Mouse (Mus musculus): ENCODE measurements at regions not wholly inside any gene's neighbourhood (a gene's known extent, or its start where the extent isn't known, plus 50 kb on each side); places are given as distances from the start of the nearest gene placed in this dataset.
"Not testable (repeated sequence)": the region's sequence is repeated elsewhere in the genome, so short reads cannot be mapped to it uniquely, and the experiment has no call there.

DNA sequence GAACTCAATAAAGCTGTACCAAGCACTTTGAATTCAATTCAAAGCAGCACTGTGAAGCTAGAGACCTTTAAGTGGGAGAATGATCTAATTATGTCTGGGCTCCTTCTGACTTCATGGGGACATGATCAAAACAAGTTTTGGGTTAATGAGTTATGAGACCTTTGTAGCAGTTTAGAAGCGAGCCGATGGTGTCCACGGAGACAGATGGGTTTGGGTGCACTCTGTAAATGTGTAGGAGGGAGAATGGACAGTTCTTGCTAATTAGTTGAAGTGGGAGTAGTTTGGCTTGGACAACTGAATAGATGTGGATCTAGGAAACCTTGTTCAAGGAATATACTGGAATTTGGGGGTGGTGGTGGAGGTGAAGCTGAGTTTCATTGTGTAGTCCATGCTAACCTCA lies 186.3 kb upstream of the Cldn34b3 start:
- Histone ChIP-seq H3K4me3 (replicated peaks) (no peak overlapping the region), H3K9me3 (no peaks in the 10 kb centered on the region), H3K36me3 (no peaks in the 10 kb centered on the region), H3K9ac (replicated peaks) (no peak overlapping the region), H3K4me2 (no peak overlapping the region), H3K4me1 (replicated peaks) (no peaks in the 10 kb centered on the region), H3K27ac (no peak overlapping the region), H3K27me3 (no peaks in the 10 kb centered on the region)
- WGBS, result 79% methylated on average over 3 of the region's 3 CpGs
- ATAC-seq (ENCODE audit: insufficient number of reproducible peaks, insufficient read depth, low FRiP score, low TSS enrichment, low read depth), result no peak

DNA sequence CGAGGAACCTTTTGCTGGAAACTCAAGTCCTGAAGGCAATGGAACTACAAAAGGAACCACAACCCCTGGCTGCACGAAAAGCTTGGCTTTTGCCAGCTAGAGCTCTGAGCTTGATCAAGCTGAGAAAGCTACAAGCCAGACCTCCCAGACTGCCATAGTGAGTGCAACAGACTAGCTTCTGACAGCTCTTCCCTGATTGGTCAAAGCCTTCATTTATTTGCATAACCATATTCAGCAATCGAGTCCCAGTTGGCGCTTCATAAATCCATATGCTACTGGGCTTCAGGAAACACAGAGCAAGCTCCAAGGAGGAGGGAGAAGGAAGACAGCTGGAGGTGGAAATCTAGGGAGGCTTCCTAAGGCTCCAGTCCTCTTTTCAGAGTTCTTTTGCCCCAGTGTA lies 181.4 kb upstream of the Cldn34b3 start:
- H3K27ac ChIP-seq, result no peak overlapping the region
- no peak overlapping the region for H3K4me3 ChIP-seq (replicated peaks)
- H3K27me3 ChIP-seq, result no peaks in the 10 kb centered on the region
- WGBS, result 71% methylated on average over 4 of the region's 4 CpGs
- no peaks in the 10 kb centered on the region for H3K36me3 ChIP-seq
- no peaks in the 10 kb centered on the region for H3K4me1 ChIP-seq (replicated peaks)
- no peaks in the 10 kb centered on the region for H3K9me3 ChIP-seq
- no peak overlapping the region for H3K4me2 ChIP-seq
- ATAC-seq (ENCODE audit: insufficient number of reproducible peaks, insufficient read depth, low FRiP score, low TSS enrichment, low read depth), result no peak
- no peak overlapping the region for H3K9ac ChIP-seq (replicated peaks)

DNA sequence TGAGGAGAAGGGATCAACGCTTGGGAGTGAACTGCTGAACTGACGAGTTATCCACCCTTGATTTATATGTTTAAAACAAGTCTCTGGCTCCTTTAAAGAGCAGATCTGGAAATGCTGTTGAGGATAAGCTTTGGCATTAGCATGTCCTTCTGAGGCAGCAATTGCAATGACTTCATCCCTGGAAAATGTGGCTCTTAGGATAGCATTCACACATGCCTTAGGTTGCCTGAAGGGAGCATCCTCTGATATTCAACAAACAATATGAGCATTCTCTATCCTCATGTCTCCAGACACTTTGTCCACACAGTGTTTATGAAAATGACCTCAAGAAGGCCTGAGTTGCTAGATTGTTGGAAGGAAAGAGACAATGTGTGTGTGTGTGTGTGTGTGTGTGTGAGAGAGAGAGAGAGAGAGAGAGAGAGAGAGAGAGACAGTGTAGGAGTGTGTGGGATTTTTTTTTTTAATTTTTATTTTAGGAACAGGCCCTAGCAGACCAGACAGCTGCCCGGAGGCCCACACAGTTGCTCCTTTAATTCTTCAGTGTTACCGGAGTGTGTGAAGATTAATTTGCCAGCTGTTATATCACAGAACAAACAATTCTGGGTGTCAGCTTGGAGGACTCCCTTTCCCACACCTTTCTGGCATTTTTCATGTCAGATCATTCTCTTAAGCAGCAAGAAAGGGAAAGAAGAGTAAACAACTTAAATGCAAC lies 153.2 kb upstream of the Cldn34b3 start:
- WGBS, result 33% methylated on average over 4 of the region's 4 CpGs
- no peak for ATAC-seq (ENCODE audit: insufficient number of reproducible peaks, insufficient read depth, low FRiP score, low TSS enrichment, low read depth)

DNA sequence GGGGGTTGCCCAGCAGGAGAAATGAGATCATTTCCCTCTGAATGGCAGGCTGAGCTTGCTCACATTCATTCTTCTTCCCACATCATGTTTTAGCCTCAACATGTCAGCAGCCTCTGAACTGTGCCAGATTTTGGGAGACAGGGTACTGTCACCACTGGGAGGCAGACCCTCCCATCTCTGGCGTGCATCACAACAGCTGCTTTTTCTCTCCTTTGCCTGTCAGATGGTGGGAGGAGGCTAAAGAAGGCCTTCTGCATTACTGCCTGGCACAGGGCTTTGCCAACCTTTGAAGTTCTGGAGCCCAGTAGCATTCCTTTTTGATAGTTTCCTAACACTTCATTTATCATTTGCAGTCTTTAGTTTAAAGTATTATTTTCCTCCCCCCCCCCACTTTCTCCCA lies 148.0 kb upstream of the Cldn34b3 start:
- 29% methylated on average over 1 of the region's 1 CpGs for WGBS
- no peak for ATAC-seq (ENCODE audit: insufficient number of reproducible peaks, insufficient read depth, low FRiP score, low TSS enrichment, low read depth)
- no peak overlapping the region for H3K9ac ChIP-seq (replicated peaks)

More for the DNA sequence above, 153.2 kb upstream of the Cldn34b3 start:
- no peak overlapping the region for H3K27ac ChIP-seq
- no peak overlapping the region for H3K4me3 ChIP-seq (replicated peaks)
- H3K27me3 ChIP-seq, result no peaks in the 10 kb centered on the region
- H3K4me2 ChIP-seq, result no peak overlapping the region
- no peaks in the 10 kb centered on the region for H3K36me3 ChIP-seq
- H3K9me3 ChIP-seq, result no peaks in the 10 kb centered on the region
- H3K9ac ChIP-seq (replicated peaks), result no peak overlapping the region
- no peaks in the 10 kb centered on the region for H3K4me1 ChIP-seq (replicated peaks)

DNA sequence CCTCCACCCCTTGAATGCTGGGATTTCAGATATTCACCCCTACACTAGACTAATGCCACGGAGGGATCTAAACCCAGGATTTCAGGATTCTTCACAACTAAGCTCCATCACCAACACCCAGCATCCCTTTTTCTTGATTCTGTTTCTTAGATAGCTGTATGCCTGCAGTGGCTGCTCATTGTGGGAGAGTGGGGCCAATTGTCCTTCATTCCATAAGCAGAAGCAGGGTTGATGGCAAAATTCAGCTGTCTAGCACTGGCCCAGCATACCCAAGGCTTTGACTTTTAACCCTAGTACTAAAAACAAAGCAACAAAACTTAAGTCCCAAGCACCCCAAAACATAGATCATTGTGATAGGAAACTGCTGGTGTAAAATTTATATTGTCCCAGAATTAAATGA lies 147.5 kb upstream of the Cldn34b3 start:
- no peak overlapping the region for H3K9ac ChIP-seq (replicated peaks)
- no peaks in the 10 kb centered on the region for H3K9me3 ChIP-seq
- no peak overlapping the region for H3K4me2 ChIP-seq
- ATAC-seq (ENCODE audit: insufficient number of reproducible peaks, insufficient read depth, low FRiP score, low TSS enrichment, low read depth), result no peak
- no peaks in the 10 kb centered on the region for H3K36me3 ChIP-seq
- H3K4me1 ChIP-seq (replicated peaks), result no peaks in the 10 kb centered on the region
- no peak overlapping the region for H3K27ac ChIP-seq
- no peak overlapping the region for H3K4me3 ChIP-seq (replicated peaks)
- 64% methylated on average over 1 of the region's 1 CpGs for WGBS
- H3K27me3 ChIP-seq, result no peaks in the 10 kb centered on the region

More for the DNA sequence above, 148.0 kb upstream of the Cldn34b3 start:
- Histone ChIP-seq H3K9me3 (no peaks in the 10 kb centered on the region), H3K4me2 (no peak overlapping the region), H3K4me3 (replicated peaks) (no peak overlapping the region), H3K27me3 (no peaks in the 10 kb centered on the region), H3K27ac (no peak overlapping the region), H3K4me1 (replicated peaks) (no peaks in the 10 kb centered on the region), H3K36me3 (no peaks in the 10 kb centered on the region)

DNA sequence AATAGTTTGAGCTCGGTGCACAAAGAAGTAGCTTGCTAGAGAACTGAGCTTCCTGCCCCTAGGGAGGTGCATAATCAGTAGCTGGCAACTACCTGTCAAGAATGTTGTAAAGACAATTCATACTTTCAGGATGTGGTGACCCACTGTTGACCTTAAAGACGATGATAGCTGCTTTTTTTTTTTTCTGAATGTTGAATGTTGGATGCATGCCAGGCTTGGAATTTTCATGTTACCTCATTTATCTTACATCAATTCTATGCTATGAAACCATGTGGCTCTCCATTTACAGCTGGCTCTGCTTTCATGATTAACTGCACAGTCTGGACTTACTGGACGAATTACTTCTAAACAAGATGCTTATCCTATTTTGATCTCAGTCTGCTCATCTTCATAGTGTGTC lies 143.2 kb upstream of the Cldn34b3 start:
- no peak overlapping the region for H3K27ac ChIP-seq
- H3K4me3 ChIP-seq (replicated peaks), result no peak overlapping the region
- no peaks in the 10 kb centered on the region for H3K36me3 ChIP-seq
- H3K27me3 ChIP-seq, result no peaks in the 10 kb centered on the region
- H3K4me2 ChIP-seq, result no peak overlapping the region
- no peak overlapping the region for H3K9ac ChIP-seq (replicated peaks)
- no peaks in the 10 kb centered on the region for H3K9me3 ChIP-seq
- H3K4me1 ChIP-seq (replicated peaks), result no peaks in the 10 kb centered on the region
- ATAC-seq (ENCODE audit: insufficient number of reproducible peaks, insufficient read depth, low FRiP score, low TSS enrichment, low read depth), result no peak
- WGBS, result 31% methylated on average over 3 of the region's 3 CpGs

DNA sequence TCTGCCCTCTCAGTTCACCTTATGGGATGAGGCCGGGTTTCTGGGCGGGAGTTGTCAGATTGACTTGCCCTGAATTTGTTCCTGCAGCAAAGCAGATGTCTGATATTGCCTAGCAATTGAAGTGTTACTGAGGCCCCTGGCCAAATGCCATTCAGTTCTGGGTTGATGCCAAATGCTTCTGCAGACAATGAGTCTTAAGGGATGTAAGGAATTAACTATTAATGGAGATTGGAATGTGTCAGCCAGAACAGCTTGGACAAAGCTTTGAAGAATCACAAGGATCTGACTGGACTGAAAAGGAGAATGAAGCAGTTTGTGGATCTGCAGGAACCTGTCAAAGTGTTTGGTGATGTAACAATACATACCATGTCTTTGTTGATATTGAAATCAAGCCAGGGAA lies 140.7 kb upstream of the Cldn34b3 start:
- no peak for ATAC-seq (ENCODE audit: insufficient number of reproducible peaks, insufficient read depth, low FRiP score, low TSS enrichment, low read depth)
- Histone ChIP-seq H3K27me3 (no peaks in the 10 kb centered on the region), H3K9ac (replicated peaks) (no peak overlapping the region), H3K36me3 (no peaks in the 10 kb centered on the region), H3K4me2 (no peak overlapping the region), H3K4me3 (replicated peaks) (no peak overlapping the region), H3K9me3 (no peaks in the 10 kb centered on the region), H3K4me1 (replicated peaks) (no peaks in the 10 kb centered on the region), H3K27ac (no peak overlapping the region)
- 71% methylated on average over 2 of the region's 2 CpGs for WGBS

DNA sequence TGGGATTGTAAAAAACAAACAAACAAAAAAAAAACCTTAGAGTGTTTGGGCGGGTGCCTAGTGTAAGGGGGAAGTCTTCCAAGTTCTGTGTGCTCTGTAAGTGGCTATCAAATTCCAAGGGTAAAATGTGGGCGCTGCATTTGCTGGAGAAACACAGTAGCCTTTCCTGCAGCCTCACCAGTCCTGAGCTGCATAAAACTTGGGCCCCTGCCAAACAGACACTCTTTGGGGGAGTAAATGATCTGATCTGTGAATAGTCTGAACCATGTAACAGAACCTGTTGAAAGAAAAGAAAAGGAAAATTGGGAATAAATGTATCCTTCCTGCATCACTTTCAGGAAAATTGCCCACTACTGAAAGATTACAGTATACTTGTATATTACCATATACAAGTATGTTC lies 126.4 kb upstream of the Cldn34b3 start:
- H3K9ac ChIP-seq (replicated peaks), result no peak overlapping the region
- H3K27me3 ChIP-seq, result no peaks in the 10 kb centered on the region
- H3K9me3 ChIP-seq, result no peaks in the 10 kb centered on the region
- no peak overlapping the region for H3K27ac ChIP-seq
- H3K4me3 ChIP-seq (replicated peaks), result no peak overlapping the region
- H3K4me2 ChIP-seq, result no peak overlapping the region
- 31% methylated on average over 2 of the region's 2 CpGs for WGBS
- H3K4me1 ChIP-seq (replicated peaks), result peaks cover 3% of the 10 kb centered on the region; the same call in 1 of the 2 replicates
- no peaks in the 10 kb centered on the region for H3K36me3 ChIP-seq
- peak; percentile 63; the same call in 1 of the 2 replicates for ATAC-seq (ENCODE audit: insufficient number of reproducible peaks, insufficient read depth, low FRiP score, low TSS enrichment, low read depth)

DNA sequence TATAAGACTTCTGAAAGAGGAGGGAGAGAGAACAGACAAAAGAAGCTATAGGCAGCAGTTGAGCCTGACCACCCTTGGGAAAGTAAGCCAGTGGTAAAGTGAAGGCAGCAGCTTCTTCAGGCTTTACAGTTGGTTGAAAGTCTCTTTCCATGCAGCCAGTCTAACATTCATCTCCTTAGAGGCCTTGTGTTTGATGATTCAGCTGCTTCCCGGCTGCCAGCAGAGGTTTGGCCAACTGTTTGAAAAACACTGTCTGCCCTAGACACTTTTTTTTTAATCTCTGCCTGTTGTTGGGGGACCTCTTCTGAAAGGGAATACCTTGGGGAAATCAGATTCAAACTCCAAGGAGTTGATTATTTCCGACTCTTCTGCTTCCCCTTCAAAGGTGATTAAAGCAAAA lies 123.1 kb upstream of the Cldn34b3 start:
- Histone ChIP-seq H3K4me1 (replicated peaks) (peaks cover 3% of the 10 kb centered on the region; the same call in 1 of the 2 replicates), H3K9ac (replicated peaks) (no peak overlapping the region), H3K27me3 (no peaks in the 10 kb centered on the region), H3K27ac (no peak overlapping the region), H3K9me3 (no peaks in the 10 kb centered on the region), H3K4me3 (replicated peaks) (no peak overlapping the region), H3K36me3 (no peaks in the 10 kb centered on the region), H3K4me2 (no peak overlapping the region)
- ATAC-seq (ENCODE audit: insufficient number of reproducible peaks, insufficient read depth, low FRiP score, low TSS enrichment, low read depth), result no peak
- 83% methylated on average over 2 of the region's 2 CpGs for WGBS

DNA sequence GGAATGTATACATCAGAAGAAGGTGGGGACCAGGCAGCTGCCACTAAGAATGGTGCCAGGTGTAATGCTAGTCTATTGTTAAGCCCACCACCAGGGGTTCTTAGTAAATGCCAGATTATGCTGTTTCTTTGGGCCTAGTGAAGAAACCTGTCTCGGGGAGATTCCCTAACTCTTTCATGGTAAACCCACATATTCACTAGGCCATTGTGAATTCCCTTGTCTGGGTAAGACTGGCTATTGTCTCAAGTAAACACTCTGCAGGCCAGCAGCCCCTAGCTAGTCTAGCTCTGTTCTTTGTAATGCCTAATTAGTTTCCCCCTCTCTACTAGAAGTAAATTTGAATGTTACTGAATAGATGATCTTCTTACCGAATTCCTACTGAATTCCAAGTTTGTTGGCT lies 89.3 kb upstream of the Cldn34b3 start:
- not testable (repeated sequence) for ATAC-seq (ENCODE audit: insufficient number of reproducible peaks, insufficient read depth, low FRiP score, low TSS enrichment, low read depth); H3K27me3 ChIP-seq; H3K4me3 ChIP-seq (replicated peaks); H3K9me3 ChIP-seq; H3K36me3 ChIP-seq; H3K9ac ChIP-seq (replicated peaks); H3K27ac ChIP-seq; H3K4me2 ChIP-seq; H3K4me1 ChIP-seq (replicated peaks)
- 87% methylated on average over 2 of the region's 2 CpGs for WGBS

DNA sequence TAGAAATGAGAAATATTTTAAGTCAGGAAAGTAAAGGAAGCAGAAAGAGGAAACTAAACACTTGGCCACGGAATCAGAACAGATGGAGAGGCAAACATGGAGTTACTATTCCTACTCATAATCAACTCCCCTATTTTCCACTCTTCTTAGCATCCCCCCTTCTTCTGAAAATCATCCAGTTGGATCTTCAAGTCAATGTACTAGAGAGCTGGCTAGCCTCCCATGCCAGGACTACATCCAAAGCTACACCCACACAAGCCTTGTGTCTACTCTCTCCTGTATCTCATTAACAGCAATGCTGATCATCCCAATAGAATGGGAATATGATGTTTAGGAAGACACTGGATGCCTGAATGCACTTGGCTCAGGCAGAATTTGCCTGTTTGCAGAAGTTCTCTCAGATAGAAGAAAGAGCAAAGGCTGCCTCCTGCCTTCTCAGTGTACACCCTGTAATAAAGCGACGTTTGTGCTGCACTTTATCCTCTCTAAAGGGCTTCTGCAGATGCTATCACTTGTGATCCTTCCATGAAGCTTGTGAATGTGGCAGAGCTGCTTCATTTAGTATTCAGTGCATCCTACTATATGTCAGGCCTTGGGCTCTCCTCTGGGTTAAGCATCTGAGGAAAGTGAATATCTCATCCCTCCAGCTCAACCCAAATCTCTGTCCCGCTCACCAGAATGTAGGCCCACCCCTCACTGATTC lies 82.5 kb upstream of the Cldn34b3 start:
- H3K9ac ChIP-seq (replicated peaks), result no peak overlapping the region
- H3K36me3 ChIP-seq, result no peaks in the 10 kb centered on the region
- ATAC-seq (ENCODE audit: insufficient number of reproducible peaks, insufficient read depth, low FRiP score, low TSS enrichment, low read depth), result no peak
- H3K4me2 ChIP-seq, result no peak overlapping the region
- H3K4me3 ChIP-seq (replicated peaks), result no peak overlapping the region
- H3K4me1 ChIP-seq (replicated peaks), result no peaks in the 10 kb centered on the region
- H3K27me3 ChIP-seq, result no peaks in the 10 kb centered on the region
- 77% methylated on average over 4 of the region's 4 CpGs for WGBS
- no peaks in the 10 kb centered on the region for H3K9me3 ChIP-seq
- H3K27ac ChIP-seq, result no peak overlapping the region

DNA sequence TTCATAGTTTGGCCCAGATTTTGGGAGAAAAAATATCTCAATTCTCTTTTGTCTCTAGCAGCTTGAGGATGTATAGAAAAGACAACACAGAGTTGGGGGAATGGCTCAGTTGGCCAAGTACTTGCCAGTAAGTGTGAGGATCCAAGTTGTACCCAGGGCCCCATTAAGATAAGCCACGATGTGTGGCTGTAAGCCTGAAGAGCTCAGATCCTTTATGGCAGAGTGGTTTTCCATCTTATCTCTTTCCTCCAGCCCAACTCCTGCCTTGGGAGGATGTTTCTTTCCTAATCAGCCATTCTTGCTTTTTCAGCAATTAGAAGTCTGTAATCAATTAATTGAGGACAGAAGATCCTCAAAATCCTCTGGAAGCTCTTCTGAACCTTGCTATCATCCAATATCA lies 63.5 kb upstream of the Cldn34b3 start:
- H3K27ac ChIP-seq, result no peak overlapping the region
- WGBS, result 58% methylated on average over 1 of the region's 1 CpGs
- no peak overlapping the region for H3K4me2 ChIP-seq
- no peaks in the 10 kb centered on the region for H3K4me1 ChIP-seq (replicated peaks)
- H3K9ac ChIP-seq (replicated peaks), result no peak overlapping the region
- no peak overlapping the region for H3K4me3 ChIP-seq (replicated peaks)
- ATAC-seq (ENCODE audit: insufficient number of reproducible peaks, insufficient read depth, low FRiP score, low TSS enrichment, low read depth), result no peak
- H3K27me3 ChIP-seq, result no peaks in the 10 kb centered on the region
- H3K9me3 ChIP-seq, result no peaks in the 10 kb centered on the region
- no peaks in the 10 kb centered on the region for H3K36me3 ChIP-seq

Data from limb, embryonic 12.5 days (tissue).